Comparison of ENCODE assay signal across 9 mouse cellular contexts in genomic region chr1:56089254-56089834, GRCm38 (mm10).
A peak's percentile ranks its signal among the peaks of the same experiment; 100 is the strongest.
DNase-seq lines count a peak whose midpoint lies in the region; ATAC-seq and TF ChIP-seq lines count a peak whose summit lies in the region.
"Had no signal": no experiment of that assay in that cellular context is flagged by ENCODE, and none has a peak within 500 bp of the region (broad histone marks: within the 10 kb centered on the region; RNA-seq: fewer than 3 reads in every experiment).

No protein-coding gene starts in this region.

- no peaks in the 10 kb centered on the region for H3K27me3 ChIP-seq in liver, postnatal 0 days (ENCODE audit: insufficient read depth, low read length)
- H3K27me3 ChIP-seq in stomach, postnatal 0 days (ENCODE audit: control insufficient read depth, insufficient read depth, low read length) = no peaks in the 10 kb centered on the region
- H3K27me3 ChIP-seq: liver, embryonic 15.5 days had no signal

- no peaks in the 10 kb centered on the region for H3K36me3 ChIP-seq in liver, postnatal 0 days (replicated peaks; ENCODE audit: insufficient read depth, low read length)
- no peaks in the 10 kb centered on the region for H3K36me3 ChIP-seq in stomach, postnatal 0 days (ENCODE audit: control insufficient read depth, insufficient read depth, low read length)
- H3K36me3 ChIP-seq: liver, embryonic 15.5 days had no signal

- H3K9ac ChIP-seq in liver, postnatal 0 days (replicated peaks) = no peak overlapping the region
- H3K9ac ChIP-seq in stomach, postnatal 0 days (ENCODE audit: low read length) = no peak overlapping the region
- H3K9ac ChIP-seq: liver, embryonic 15.5 days had no signal

- no peak overlapping the region for H3K4me3 ChIP-seq in liver, postnatal 0 days (ENCODE audit: low read depth, low read length)
- H3K4me3 ChIP-seq in stomach, postnatal 0 days (ENCODE audit: low read depth, low read length) = no peak overlapping the region
- H3K4me3 ChIP-seq: liver, embryonic 15.5 days had no signal

- WGBS in liver, postnatal 0 days (ENCODE audit: insufficient replicate concordance) = 37% methylated on average over 4 of the region's 4 CpGs
- WGBS in stomach, postnatal 0 days = 39% methylated on average over 4 of the region's 4 CpGs

- H3K27ac ChIP-seq in liver, postnatal 0 days (ENCODE audit: low read depth) = no peak overlapping the region
- H3K27ac ChIP-seq in stomach, postnatal 0 days (replicated peaks) = no peak overlapping the region
- H3K27ac ChIP-seq: liver, embryonic 15.5 days had no signal

- ATAC-seq in liver, postnatal 0 days = no peak
- peak; percentile 51; the same call in 1 of the 2 replicates for ATAC-seq in stomach, postnatal 0 days (ENCODE audit: low FRiP score, low TSS enrichment)

- DNase-seq in cerebellum, postnatal 10 days = peak; percentile 4 to 16
- no peak for DNase-seq in cerebellum, adult 11-12 months
- peak; percentile 1 for DNase-seq in 416B (ENCODE audit: low read depth)
- peak; percentile 70 for DNase-seq in gastrocnemius, postnatal 14 days
- DNase-seq in kidney, postnatal 25 days = peak; percentile 21 to 68
- DNase-seq in liver, postnatal 0 days = peak; percentile 14
- DNase-seq in stomach, postnatal 0 days (ENCODE audit: low spot score) = peak; percentile 13
- no peak for DNase-seq in thymus, postnatal 36 days

- intact Hi-C loops in gastrocnemius, postnatal 14 days (cut with DNase I; ENCODE audit: low total_unique reads) = no loop called here

- TF ChIP-seq EP300 in liver, postnatal 0 days (IDR thresholded peaks at IDR 0.05; ENCODE audit: low read depth) = no peak
- TF ChIP-seq EP300 in stomach, postnatal 0 days (optimal IDR thresholded peaks at IDR 0.05) = no peak

- no peak overlapping the region for H3K4me2 ChIP-seq in liver, postnatal 0 days (ENCODE audit: low read depth, low read length)
- H3K4me2 ChIP-seq in stomach, postnatal 0 days (replicated peaks; ENCODE audit: low read depth) = no peak overlapping the region
- H3K4me2 ChIP-seq: liver, embryonic 15.5 days had no signal

- H3K4me1 ChIP-seq in liver, postnatal 0 days (ENCODE audit: insufficient read depth) = no peaks in the 10 kb centered on the region
- no peaks in the 10 kb centered on the region for H3K4me1 ChIP-seq in stomach, postnatal 0 days (replicated peaks; ENCODE audit: control insufficient read depth, insufficient read depth)
- H3K4me1 ChIP-seq: liver, embryonic 15.5 days had no signal

- no peaks in the 10 kb centered on the region for H3K9me3 ChIP-seq in liver, postnatal 0 days (ENCODE audit: low read length)
- H3K9me3 ChIP-seq in stomach, postnatal 0 days (ENCODE audit: control insufficient read depth, low read length) = no peaks in the 10 kb centered on the region
- H3K9me3 ChIP-seq: liver, embryonic 15.5 days had no signal

- no peak for TF ChIP-seq CTCF in liver, postnatal 0 days (IDR thresholded peaks at IDR 0.05; ENCODE audit: low read depth)
- no peak for TF ChIP-seq CTCF in stomach, postnatal 0 days (IDR thresholded peaks at IDR 0.05; ENCODE audit: low read depth)

Comparison
In these comparisons a context has a peak if more than half of its experiments do, and no peak if none do; other contexts are left out.
1. DNase-seq: peak in cerebellum, postnatal 10 days (2 of 2), 416B (single experiment), gastrocnemius, postnatal 14 days (single experiment), kidney, postnatal 25 days (2 of 2), liver, postnatal 0 days (single experiment) and stomach, postnatal 0 days (single experiment); none in cerebellum, adult 11-12 months (single experiment) and thymus, postnatal 36 days (0 of 2).